Mouse (Mus musculus) hindbrain, embryonic 12.5 days (tissue): ENCODE measurements around the gene Nmu. TPM values are rescaled to one million over a fixed set of nuclear protein-coding genes. Genes with fewer than 3 reads are reported as not detected.

Experiments used
- polyA plus RNA-seq: library from polyadenylated mRNA; unstranded; fragments of >200 nt; fragmentation: Nextera tagmentation; extraction: Ambion mirVana; gene quantifications from 2 replicates; pipeline ENCODE4 v1.2.1, GENCODE M21; 2016

Nmu gene
- polyA plus RNA-seq, 1 experiment from 2014 or later, result 0.27 TPM

Other genes starting within 250 kb of the Nmu start
- gene Srd5a3, start 223.5 kb downstream of the Nmu start, polyA plus RNA-seq, result 18.9 and 20.1 TPM in 2 replicates
- 106 TPM in 2 replicates for gene Tmem165, start 179.9 kb downstream of the Nmu start, polyA plus RNA-seq
- gene Clock, start 59.0 kb downstream of the Nmu start, polyA plus RNA-seq, result 15.0 and 15.8 TPM in 2 replicates
- gene Pdcl2, start 32.6 kb downstream of the Nmu start, polyA plus RNA-seq, result not detected in 2 replicates
- 0.70 and 3.2 TPM in 2 replicates for gene Gm7271, start 120.3 kb upstream of the Nmu start, polyA plus RNA-seq
- gene Exoc1, start 165.5 kb upstream of the Nmu start, polyA plus RNA-seq, result 58.1 and 61.1 TPM in 2 replicates
- gene Cep135, start 224.9 kb upstream of the Nmu start, polyA plus RNA-seq, result 8.2 and 8.3 TPM in 2 replicates